Mouse (Mus musculus) kidney, postnatal 0 days (tissue): Measurements from ENCODE around the gene Rnase11. TPM values are rescaled to one million over a fixed set of nuclear protein-coding genes. Genes with fewer than 3 reads are reported as not detected.

ENCODE experiments used
- ATAC-seq: fragments of 200-750 bp; cut with Nextera tagmentation; replicated peaks from 2 replicates; pipeline ENCODE4 v1.8.0; 2017; ENCODE audit warnings: low read depth, moderate number of reproducible peaks, moderate TSS enrichment, moderate library complexity; ENCODE audit not compliant: low FRiP score
- DNase-seq: peaks from one replicate; pipeline ENCODE4 v3.0.0-alpha.2; 2016; ENCODE audit warnings: low spot score
- H3K27ac ChIP-seq: fragments of 300-500 bp; sonication (generic); 2 replicates; pipeline ENCODE4 v1.5.1; 2014; ENCODE audit warnings: mild to moderate bottlenecking
- H3K27me3 ChIP-seq: fragments of 300-500 bp; sonication (generic); 2 replicates; pipeline ENCODE4 v1.6.1; 2014; ENCODE audit warnings: low read length, mixed read lengths; ENCODE audit not compliant: insufficient read depth
- H3K36me3 ChIP-seq: fragments of 300-500 bp; sonication (generic); 2 replicates; pipeline ENCODE4 v1.6.1; 2014; ENCODE audit warnings: low read length, mixed read lengths; ENCODE audit not compliant: insufficient read depth
- H3K4me1 ChIP-seq: fragments of 300-500 bp; sonication (generic); replicated peaks from 2 replicates; pipeline ENCODE4 v1.6.1; 2014; ENCODE audit warnings: antibody characterized with exemption, low read length, mixed read lengths; ENCODE audit not compliant: insufficient read depth
- H3K4me2 ChIP-seq: fragments of 300-500 bp; sonication (generic); 2 replicates; pipeline ENCODE4 v1.6.1; 2014; ENCODE audit warnings: mild to moderate bottlenecking, low read length, moderate library complexity, mixed read lengths
- H3K4me3 ChIP-seq: fragments of 300-500 bp; sonication (generic); replicated peaks from 2 replicates; pipeline ENCODE4 v1.5.1; 2014; ENCODE audit warnings: low read depth, low read length
- H3K9ac ChIP-seq: fragments of 300-500 bp; sonication (generic); 2 replicates; pipeline ENCODE4 v1.6.1; 2014; ENCODE audit warnings: low read depth, low read length
- H3K9me3 ChIP-seq: fragments of 300-500 bp; sonication (generic); replicated peaks from 2 replicates; pipeline ENCODE4 v1.6.1; 2016; ENCODE audit warnings: low read length, inconsistent platforms, mixed read lengths
- CTCF ChIP-seq: IDR thresholded peaks from 2 replicates; pipeline ENCODE4 v1.5.1; 2016; ENCODE audit warnings: antibody characterized with exemption, low read depth, mild to moderate bottlenecking, moderate library complexity
- WGBS: fragments of 180-500 bp; shearing (Covaris S2); extraction: QIAGEN DNeasy Blood & Tissue Kit; methylation state at CpG from one replicate; pipeline ENCODE4 v1.1.7; 2014; 5-methylcytosine and 5-hydroxymethylcytosine counted together
- polyA plus RNA-seq: library from polyadenylated mRNA; unstranded; fragments of >200 nt; fragmentation: Nextera tagmentation; extraction: Ambion mirVana; gene quantifications from 2 replicates; pipeline ENCODE4 v1.2.1, GENCODE M21; 2015

Rnase11 gene
- polyA plus RNA-seq, 1 experiment from 2014 or later = not detected

GRCm38 (mm10) chr14:51093496-51093895, 43.5 kb upstream of the Rnase11 start:
- TF ChIP-seq CTCF = no peak
- no peak for DNase-seq
- WGBS = 33% methylated on average over 3 of the region's 3 CpGs
- H3K4me2 ChIP-seq = no peak overlapping the region
- H3K4me3 ChIP-seq = no peak overlapping the region
- no peaks in the 10 kb centered on the region for H3K9me3 ChIP-seq
- no peaks in the 10 kb centered on the region for H3K27me3 ChIP-seq
- H3K27ac ChIP-seq = no peak overlapping the region
- no peak overlapping the region for H3K9ac ChIP-seq
- no peaks in the 10 kb centered on the region for H3K4me1 ChIP-seq
- no peaks in the 10 kb centered on the region for H3K36me3 ChIP-seq
- ATAC-seq = no peak

- H3K4me2 ChIP-seq = no peak overlapping the region; the same call in 1 of the 2 replicates
- H3K27me3 ChIP-seq = no peaks in the 10 kb centered on the region
- H3K4me3 ChIP-seq = no peak overlapping the region
- ATAC-seq (no peak), DNase-seq (no peak)
- no peak overlapping the region for H3K27ac ChIP-seq
- no peak for TF ChIP-seq CTCF
- 50% methylated on average over 8 of the region's 8 CpGs for WGBS
- no peak overlapping the region for H3K9ac ChIP-seq
- H3K4me1 ChIP-seq = no peaks in the 10 kb centered on the region
- H3K36me3 ChIP-seq = no peaks in the 10 kb centered on the region
- no peaks in the 10 kb centered on the region for H3K9me3 ChIP-seq
These were observed 42.2 kb upstream of the Rnase11 start for GRCm38 (mm10) chr14:51092073-51092620.

GRCm38 (mm10) chr14:51090921-51091900, 41.2 kb upstream of the Rnase11 start, which contains the start of the genes Rnase4 and Ang:
Rnase4 (plus strand) TSS chr14:51091077.
Ang (plus strand) TSS chr14:51091150.
- H3K36me3 ChIP-seq = no peaks in the 10 kb centered on the region
- ATAC-seq (peak; percentile 37; the same call in 1 of the 2 replicates), DNase-seq (peak; percentile 82)
- H3K4me1 ChIP-seq = no peaks in the 10 kb centered on the region
- no peaks in the 10 kb centered on the region for H3K27me3 ChIP-seq
- H3K27ac ChIP-seq = peak within 1 kb of the TSS; percentile 83
- H3K9ac ChIP-seq = peak within 1 kb of the TSS; percentile 65
- no peak for TF ChIP-seq CTCF
- 5% methylated on average over 33 of the region's 33 CpGs for WGBS
- H3K9me3 ChIP-seq = no peaks in the 10 kb centered on the region
- H3K4me3 ChIP-seq = peak within 1 kb of the TSS; percentile 75
- peak within 1 kb of the TSS; percentile 83 for H3K4me2 ChIP-seq

- H3K4me2 ChIP-seq = peak overlapping the region; percentile 83
- H3K4me3 ChIP-seq = peak overlapping the region; percentile 75
- WGBS = under 1% methylated on average over 27 of the region's 27 CpGs
- H3K9me3 ChIP-seq = no peaks in the 10 kb centered on the region
- ATAC-seq (peak; percentile 46; the same call in 1 of the 2 replicates), DNase-seq (peak; percentile 89)
- H3K36me3 ChIP-seq = no peaks in the 10 kb centered on the region
- H3K27ac ChIP-seq = peak overlapping the region; percentile 83
- no peaks in the 10 kb centered on the region for H3K27me3 ChIP-seq
- H3K9ac ChIP-seq = peak overlapping the region; percentile 65
- no peak for TF ChIP-seq CTCF
- H3K4me1 ChIP-seq = no peaks in the 10 kb centered on the region
These were observed 40.3 kb upstream of the Rnase11 start for GRCm38 (mm10) chr14:51090077-51090781.

- TF ChIP-seq CTCF = no peak
- Histone ChIP-seq H3K9me3 (no peaks in the 10 kb centered on the region), H3K27ac (peak overlapping the region; percentile 83), H3K36me3 (no peaks in the 10 kb centered on the region), H3K27me3 (no peaks in the 10 kb centered on the region), H3K4me2 (peak overlapping the region; percentile 83), H3K4me1 (no peaks in the 10 kb centered on the region), H3K4me3 (peak overlapping the region; percentile 75), H3K9ac (peak overlapping the region; percentile 65)
- ATAC-seq = 0 out of 2 replicates have a peak, but pooled peaks have one; percentile 2
- 1% methylated on average over 15 of the region's 15 CpGs for WGBS
- peak; percentile 53 for DNase-seq
These were observed 39.7 kb upstream of the Rnase11 start for GRCm38 (mm10) chr14:51089674-51090076.
